Mouse (Mus musculus) limb, embryonic 11.5 days (tissue): ENCODE data around the gene Rcor1. TPM values are rescaled to one million over a fixed set of nuclear protein-coding genes. Genes with fewer than 3 reads are reported as not detected.

Experiments
- ATAC-seq: fragments of 200-750 bp; cut with Nextera tagmentation; 2 replicates; pipeline ENCODE4 v1.8.0; 2017; ENCODE audit warnings: low read depth; ENCODE audit not compliant: insufficient number of reproducible peaks, low FRiP score, low TSS enrichment
- DNase-seq: peaks from one replicate; pipeline ENCODE4 v3.0.0-alpha.2; 2015; ENCODE audit warnings: low spot score
- H3K27ac ChIP-seq: fragments of 300-500 bp; sonication (generic); replicated peaks from 2 replicates; pipeline ENCODE4 v1.5.1; 2014; ENCODE audit warnings: low read depth, mild to moderate bottlenecking, low read length
- H3K27me3 ChIP-seq: fragments of 300-500 bp; sonication (generic); 2 replicates; pipeline ENCODE4 v1.6.1; 2014; ENCODE audit warnings: mild to moderate bottlenecking, low read length, mixed read lengths; ENCODE audit not compliant: control insufficient read depth, insufficient read depth
- H3K36me3 ChIP-seq: fragments of 300-500 bp; sonication (generic); 2 replicates; pipeline ENCODE4 v1.6.1; 2014; ENCODE audit warnings: mild to moderate bottlenecking, low read length, moderate library complexity, mixed read lengths; ENCODE audit not compliant: control insufficient read depth, insufficient read depth
- H3K4me1 ChIP-seq: fragments of 300-500 bp; sonication (generic); 2 replicates; pipeline ENCODE4 v1.6.1; 2014; ENCODE audit warnings: low read length, mixed read lengths; ENCODE audit not compliant: control insufficient read depth, insufficient read depth
- H3K4me2 ChIP-seq: fragments of 300-500 bp; sonication (generic); 2 replicates; pipeline ENCODE4 v1.6.1; 2014; ENCODE audit warnings: low read depth, mild to moderate bottlenecking, moderate library complexity; ENCODE audit not compliant: severe bottlenecking
- H3K4me3 ChIP-seq: fragments of 300-500 bp; sonication (generic); 2 replicates; pipeline ENCODE4 v1.5.1; 2014; ENCODE audit warnings: low read depth, low read length
- H3K9ac ChIP-seq: fragments of 300-500 bp; sonication (generic); 2 replicates; pipeline ENCODE4 v1.6.1; 2014; ENCODE audit warnings: mild to moderate bottlenecking, low read length
- H3K9me3 ChIP-seq: fragments of 300-500 bp; sonication (generic); 2 replicates; pipeline ENCODE4 v1.6.1; 2016; ENCODE audit warnings: low read length; ENCODE audit not compliant: control insufficient read depth
- WGBS: fragments of 180-500 bp; shearing (Covaris S2); extraction: QIAGEN DNeasy Blood & Tissue Kit; methylation state at CpG from one replicate; pipeline ENCODE4 v1.1.7; 2014; 5-methylcytosine and 5-hydroxymethylcytosine counted together
- polyA plus RNA-seq: library from polyadenylated mRNA; unstranded; fragments of >200 nt; fragmentation: Nextera tagmentation; extraction: Ambion mirVana; gene quantifications from 2 replicates; pipeline ENCODE4 v1.2.1, GENCODE M21; 2014

The Rcor1 gene
- polyA plus RNA-seq, 1 experiment from 2014 or later: 15.1 TPM

GRCm38 (mm10) chr12:110998092-110998491, 41.1 kb upstream of the Rcor1 start:
- Histone ChIP-seq H3K27ac (no peak overlapping the region), H3K9me3 (no peaks in the 10 kb centered on the region), H3K4me2 (no peak overlapping the region), H3K4me3 (no peak overlapping the region), H3K36me3 (no peaks in the 10 kb centered on the region), H3K9ac (no peak overlapping the region), H3K27me3 (no peaks in the 10 kb centered on the region), H3K4me1 (no peaks in the 10 kb centered on the region)
- 98% methylated on average over 11 of the region's 11 CpGs for WGBS
- no peak for DNase-seq
- ATAC-seq: no peak

DNA sequence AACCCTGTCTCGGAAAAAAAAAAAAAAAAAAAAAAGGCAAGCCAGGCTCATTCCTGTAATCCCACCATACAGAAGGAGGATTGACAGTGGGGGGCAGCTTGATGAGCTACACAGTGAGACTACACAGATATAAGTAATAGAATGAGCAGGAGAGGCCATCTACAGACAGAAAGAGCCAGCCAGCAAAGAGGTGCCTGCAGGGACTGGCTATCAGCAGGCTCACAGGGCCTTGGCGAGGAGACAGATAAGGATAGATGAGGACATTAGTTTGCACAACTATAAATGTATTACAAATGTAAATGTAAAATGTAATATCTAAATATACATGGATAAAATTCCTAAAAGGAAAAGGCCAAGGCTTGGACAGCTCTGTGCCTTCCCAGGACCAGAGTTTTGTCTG, 39.3 kb upstream of the Rcor1 start:
- H3K27ac ChIP-seq: no peak overlapping the region
- WGBS: 91% methylated on average over 1 of the region's 2 CpGs
- DNase-seq: no peak
- H3K36me3 ChIP-seq: no peaks in the 10 kb centered on the region
- H3K4me1 ChIP-seq: no peaks in the 10 kb centered on the region
- no peaks in the 10 kb centered on the region for H3K9me3 ChIP-seq
- ATAC-seq: no peak
- no peak overlapping the region for H3K4me2 ChIP-seq
- H3K9ac ChIP-seq: no peak overlapping the region
- H3K4me3 ChIP-seq: no peak overlapping the region
- no peaks in the 10 kb centered on the region for H3K27me3 ChIP-seq

DNA sequence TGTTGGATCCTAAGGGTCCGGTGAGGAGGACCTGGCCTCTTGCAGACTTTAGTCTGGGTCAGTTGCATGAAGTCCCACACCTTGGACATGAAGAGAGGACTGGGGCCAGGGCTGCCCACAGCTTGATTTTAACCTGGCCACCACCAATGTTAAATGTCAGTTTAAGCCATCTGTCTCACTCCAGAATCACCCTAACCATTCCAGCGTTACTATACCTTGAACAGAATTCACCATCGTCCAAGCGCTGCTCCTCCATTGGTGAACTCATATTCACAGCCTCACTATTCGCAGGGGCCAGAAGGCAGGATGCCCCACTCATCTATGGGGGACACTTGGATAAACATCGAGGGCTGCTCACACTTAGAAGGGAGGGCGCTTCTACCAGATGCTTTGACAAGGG, 38.2 kb upstream of the Rcor1 start:
- no peak for ATAC-seq
- H3K27ac ChIP-seq: no peak overlapping the region
- H3K4me1 ChIP-seq: no peaks in the 10 kb centered on the region
- H3K4me3 ChIP-seq: no peak overlapping the region
- no peak overlapping the region for H3K4me2 ChIP-seq
- no peak overlapping the region for H3K9ac ChIP-seq
- H3K9me3 ChIP-seq: no peaks in the 10 kb centered on the region
- no peaks in the 10 kb centered on the region for H3K36me3 ChIP-seq
- WGBS: 96% methylated on average over 7 of the region's 7 CpGs
- no peaks in the 10 kb centered on the region for H3K27me3 ChIP-seq
- no peak for DNase-seq

GRCm38 (mm10) chr12:111004142-111004541, 35.0 kb upstream of the Rcor1 start:
- no peak for DNase-seq
- no peaks in the 10 kb centered on the region for H3K9me3 ChIP-seq
- no peak overlapping the region for H3K9ac ChIP-seq
- no peak for ATAC-seq
- H3K4me2 ChIP-seq: no peak overlapping the region
- H3K36me3 ChIP-seq: no peaks in the 10 kb centered on the region
- H3K27me3 ChIP-seq: no peaks in the 10 kb centered on the region
- no peak overlapping the region for H3K4me3 ChIP-seq
- H3K27ac ChIP-seq: no peak overlapping the region
- H3K4me1 ChIP-seq: 0 out of 2 replicates have a peak, but pooled peaks cover 4% of the 10 kb centered on the region
- 78% methylated on average over 9 of the region's 9 CpGs for WGBS

- DNase-seq (no peak), ATAC-seq (0 out of 2 replicates have a peak, but pooled peaks have one; percentile 44)
- WGBS: 69% methylated on average over 6 of the region's 6 CpGs
- H3K4me2 ChIP-seq: no peak overlapping the region
- H3K4me3 ChIP-seq: no peak overlapping the region
- no peak overlapping the region for H3K9ac ChIP-seq
- H3K4me1 ChIP-seq: 0 out of 2 replicates have a peak, but pooled peaks cover 4% of the 10 kb centered on the region
- no peaks in the 10 kb centered on the region for H3K9me3 ChIP-seq
- no peaks in the 10 kb centered on the region for H3K27me3 ChIP-seq
- no peak overlapping the region for H3K27ac ChIP-seq
- H3K36me3 ChIP-seq: no peaks in the 10 kb centered on the region
Observed at GRCm38 (mm10) chr12:111005803-111006202, 33.3 kb upstream of the Rcor1 start.

DNA sequence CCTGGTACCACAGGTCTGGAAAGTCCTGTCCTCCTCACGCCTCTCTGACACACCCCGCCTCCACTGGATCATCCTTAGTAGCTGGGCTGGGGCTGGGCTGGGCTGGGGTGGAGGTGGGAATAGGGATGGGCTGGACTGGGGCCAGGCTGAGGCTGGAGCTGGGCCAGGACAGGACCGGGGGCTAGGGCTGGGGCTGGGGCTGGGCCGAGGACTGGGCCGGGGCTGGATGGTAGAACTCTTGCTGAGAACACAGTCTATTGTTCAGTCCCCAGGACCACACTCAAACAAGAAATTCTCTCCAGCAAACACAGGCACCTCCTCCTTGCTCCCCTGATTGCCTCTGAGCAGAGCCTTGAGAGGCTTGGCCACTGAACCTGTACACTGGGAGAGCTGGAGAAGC, 32.8 kb upstream of the Rcor1 start:
- Histone ChIP-seq H3K27me3 (no peaks in the 10 kb centered on the region), H3K4me3 (no peak overlapping the region), H3K9me3 (no peaks in the 10 kb centered on the region), H3K4me2 (no peak overlapping the region), H3K27ac (no peak overlapping the region), H3K36me3 (no peaks in the 10 kb centered on the region), H3K9ac (0 out of 2 replicates have a peak overlapping the region, but pooled peaks have one; percentile 34), H3K4me1 (0 out of 2 replicates have a peak, but pooled peaks cover 4% of the 10 kb centered on the region)
- 78% methylated on average over 5 of the region's 5 CpGs for WGBS
- ATAC-seq (no peak), DNase-seq (no peak)

DNA sequence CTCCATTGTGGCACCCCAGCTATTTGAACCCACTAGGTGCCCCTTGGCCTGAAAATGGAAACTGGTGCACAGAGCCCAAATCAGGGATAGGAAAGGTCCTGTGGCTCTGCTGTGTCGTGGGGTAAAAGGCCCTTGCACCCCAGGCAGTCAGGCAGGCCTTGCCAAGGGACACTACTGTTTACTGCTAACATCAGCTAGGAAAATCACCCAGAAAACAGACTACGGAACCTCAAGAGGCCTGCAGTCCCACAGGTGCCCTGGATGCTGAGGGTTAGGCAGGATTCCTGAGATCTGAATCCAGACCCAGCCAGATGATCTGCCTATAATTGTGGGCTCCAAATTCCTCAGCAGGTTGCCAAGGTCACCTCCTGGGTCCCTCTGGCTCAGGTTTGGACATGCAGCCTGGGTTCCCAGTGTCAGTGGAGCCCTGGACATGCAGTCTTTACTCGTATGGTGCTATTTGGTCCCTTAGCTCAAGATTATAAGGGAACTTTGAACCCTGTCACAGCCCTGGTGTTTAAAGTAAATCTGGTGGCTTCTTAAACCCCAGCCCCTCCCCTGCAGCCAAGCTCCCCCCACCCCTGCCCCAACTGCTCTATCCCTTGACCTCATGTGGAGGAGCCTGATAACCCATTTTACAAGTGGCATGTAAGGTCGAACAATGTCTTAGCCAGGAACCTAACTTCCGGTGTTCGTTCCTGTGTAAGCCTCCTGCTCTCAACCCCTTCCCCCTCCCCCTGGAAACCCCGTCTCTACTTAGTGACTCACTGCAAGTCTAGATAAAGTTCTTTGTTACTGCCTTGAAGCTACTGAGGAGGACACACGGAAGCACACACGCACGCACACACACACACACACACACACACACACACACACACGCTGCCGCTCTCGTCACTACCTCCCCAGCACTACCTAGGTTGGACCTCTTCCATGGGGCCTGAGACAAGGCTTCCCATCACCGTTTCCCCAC, 31.7 kb upstream of the Rcor1 start:
- Histone ChIP-seq H3K27ac (no peak overlapping the region), H3K4me2 (no peak overlapping the region), H3K9ac (no peak overlapping the region), H3K4me3 (no peak overlapping the region), H3K9me3 (no peaks in the 10 kb centered on the region), H3K36me3 (no peaks in the 10 kb centered on the region), H3K27me3 (no peaks in the 10 kb centered on the region), H3K4me1 (0 out of 2 replicates have a peak, but pooled peaks cover 4% of the 10 kb centered on the region)
- ATAC-seq: no peak
- WGBS: 76% methylated on average over 14 of the region's 14 CpGs
- DNase-seq: no peak

DNA sequence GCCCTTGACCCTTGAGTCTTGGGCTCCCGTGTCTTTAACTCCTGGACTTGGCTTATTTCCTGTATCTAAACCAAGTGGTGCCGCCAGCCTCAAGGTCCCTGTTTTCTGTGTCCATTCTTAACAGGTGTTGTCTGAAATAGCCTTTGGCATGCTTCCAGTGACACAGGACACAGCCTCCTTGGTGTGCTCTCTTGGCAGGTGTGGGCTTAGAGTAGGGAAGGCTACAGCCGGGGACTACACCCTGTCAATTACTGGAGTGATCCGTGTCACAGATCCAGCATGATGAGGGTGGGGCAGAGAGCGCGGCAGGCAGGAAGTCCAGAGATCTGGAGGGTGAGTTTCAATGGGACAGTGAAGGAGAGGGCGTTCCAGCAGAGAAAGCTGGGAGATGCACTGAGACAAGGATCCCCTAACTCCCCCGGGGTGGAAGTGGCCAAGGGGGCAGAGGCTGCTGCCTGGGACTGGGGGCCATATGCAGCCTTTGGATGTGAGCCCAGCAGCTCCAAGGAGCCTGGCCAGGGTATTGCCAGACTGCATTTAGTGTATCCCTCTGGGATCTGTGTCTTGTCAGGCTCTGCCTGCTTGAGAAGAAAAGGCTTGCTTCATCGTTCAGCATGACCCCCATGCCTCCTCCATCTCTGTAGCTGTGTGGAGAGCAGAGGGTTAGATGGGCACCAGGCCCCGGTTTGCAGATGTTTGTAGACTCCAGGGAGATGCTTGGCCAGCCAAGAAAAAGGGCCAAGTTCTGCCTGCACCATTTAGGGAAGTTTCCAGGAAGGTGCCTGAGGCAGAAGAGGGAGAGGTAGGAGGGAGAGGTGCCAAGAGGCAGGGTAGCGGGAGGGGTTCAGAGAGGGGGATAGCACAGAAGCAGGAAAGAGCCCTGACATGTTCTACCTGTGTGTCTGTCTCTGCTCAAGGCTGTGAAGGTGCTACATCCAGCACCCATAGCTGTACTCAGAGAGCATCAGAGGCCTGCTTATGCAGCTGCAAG, 30.4 kb upstream of the Rcor1 start:
- WGBS: 73% methylated on average over 11 of the region's 11 CpGs
- Histone ChIP-seq H3K9ac (no peak overlapping the region), H3K9me3 (no peaks in the 10 kb centered on the region), H3K36me3 (no peaks in the 10 kb centered on the region), H3K27ac (no peak overlapping the region), H3K4me2 (no peak overlapping the region), H3K4me1 (0 out of 2 replicates have a peak, but pooled peaks cover 4% of the 10 kb centered on the region), H3K4me3 (no peak overlapping the region), H3K27me3 (no peaks in the 10 kb centered on the region)
- ATAC-seq (no peak), DNase-seq (no peak)
